Mouse (Mus musculus) spleen, adult 2 months (tissue): ENCODE measurements around the gene Jph2. TPM values are rescaled to one million over a fixed set of nuclear protein-coding genes. Genes with fewer than 3 reads are reported as not detected.

ENCODE experiments used
- DNase-seq, 2 experiments: peaks; one replicate each; pipeline versions ENCODE4 v3.0.0 to v3.0.0-alpha.2; 2012 to 2021; ENCODE audit warnings: low spot score in 2 of 2, low read depth in 1 of 2
- H3K27ac ChIP-seq: fragments of 200-500 bp; 2 replicates; pipeline ENCODE4 v1.5.1; 2012; ENCODE audit warnings: low read length, inconsistent platforms; ENCODE audit not compliant: insufficient read depth
- H3K27me3 ChIP-seq: fragments of 200-500 bp; 2 replicates; pipeline ENCODE4 v1.6.1; 2012; ENCODE audit warnings: mild to moderate bottlenecking, moderate library complexity, low read length, inconsistent platforms; ENCODE audit not compliant: control insufficient read depth, insufficient read depth
- H3K36me3 ChIP-seq: fragments of 200-500 bp; 2 replicates; pipeline ENCODE4 v1.6.1; 2012; ENCODE audit warnings: mild to moderate bottlenecking, low read length, inconsistent platforms; ENCODE audit not compliant: control insufficient read depth, insufficient read depth
- H3K4me1 ChIP-seq: fragments of 200-500 bp; 2 replicates; pipeline ENCODE4 v1.6.1; 2011; ENCODE audit warnings: inconsistent platforms; ENCODE audit not compliant: control insufficient read depth, insufficient read depth, insufficient read length
- H3K4me3 ChIP-seq: fragments of 200-500 bp; 2 replicates; pipeline ENCODE4 v1.5.1; 2011; ENCODE audit warnings: mild to moderate bottlenecking, inconsistent platforms; ENCODE audit not compliant: insufficient read depth, insufficient read length; ENCODE audit errors: extremely low read depth
- CTCF ChIP-seq: fragments of 200-500 bp; IDR thresholded peaks from 2 replicates; pipeline ENCODE4 v1.5.1; 2011; ENCODE audit warnings: mild to moderate bottlenecking, inconsistent platforms; ENCODE audit not compliant: insufficient read depth, insufficient read length, insufficient replicate concordance; ENCODE audit errors: extremely low read depth
- POLR2A ChIP-seq: fragments of 200-500 bp; IDR thresholded peaks from 2 replicates; pipeline ENCODE4 v1.6.1; 2011; ENCODE audit warnings: low read depth, low read length, inconsistent platforms
- WGBS: fragments of 180-500 bp; shearing (Covaris S2); methylation state at CpG from one replicate; pipeline ENCODE4 v1.1.7; 2018; 5-methylcytosine and 5-hydroxymethylcytosine counted together
- polyA plus RNA-seq: library from polyadenylated mRNA; depleted of rRNA; stranded (reverse); fragments of >200 nt; gene quantifications from 2 replicates; pipeline ENCODE4 v1.2.3, GENCODE M21; 2012

Jph2 gene
- polyA plus RNA-seq, 1 experiment, result 2.9 TPM

- no peak for TF ChIP-seq POLR2A
- TF ChIP-seq CTCF, result no peak
- no peaks in the 10 kb centered on the region for H3K36me3 ChIP-seq
- no peak overlapping the region for H3K4me3 ChIP-seq
- 83% methylated on average over 6 of the region's 6 CpGs for WGBS
- H3K27me3 ChIP-seq, result no peaks in the 10 kb centered on the region
- H3K27ac ChIP-seq, result no peak overlapping the region
- H3K4me1 ChIP-seq, result no peaks in the 10 kb centered on the region
- no peak for DNase-seq
Measured at GRCm38 (mm10) chr2:163385126-163385525, 12.7 kb downstream of the Jph2 start.

- 84% methylated on average over 8 of the region's 8 CpGs for WGBS
- no peak for TF ChIP-seq CTCF
- no peak for TF ChIP-seq POLR2A
- Histone ChIP-seq H3K36me3 (no peaks in the 10 kb centered on the region), H3K4me1 (no peaks in the 10 kb centered on the region), H3K27ac (no peak overlapping the region), H3K4me3 (no peak overlapping the region), H3K27me3 (no peaks in the 10 kb centered on the region)
- no peak for DNase-seq
Measured at GRCm38 (mm10) chr2:163381246-163381645, 16.5 kb downstream of the Jph2 start.

GRCm38 (mm10) chr2:163379366-163379765 is 18.4 kb downstream of the Jph2 start:
- Histone ChIP-seq H3K36me3 (no peaks in the 10 kb centered on the region), H3K27me3 (no peaks in the 10 kb centered on the region), H3K4me3 (no peak overlapping the region), H3K4me1 (no peaks in the 10 kb centered on the region), H3K27ac (no peak overlapping the region)
- 77% methylated on average over 5 of the region's 5 CpGs for WGBS
- TF ChIP-seq CTCF (no peak), POLR2A (no peak)
- DNase-seq, result no peak

GRCm38 (mm10) chr2:163376082-163376481 is 21.7 kb downstream of the Jph2 start:
- no peaks in the 10 kb centered on the region for H3K4me1 ChIP-seq
- H3K4me3 ChIP-seq, result no peak overlapping the region
- no peak for DNase-seq
- no peaks in the 10 kb centered on the region for H3K27me3 ChIP-seq
- 50% methylated on average over 33 of the region's 33 CpGs for whole genome bisulfite sequencing
- H3K27ac ChIP-seq, result no peak overlapping the region
- TF ChIP-seq CTCF (no peak), POLR2A (no peak)
- H3K36me3 ChIP-seq, result no peaks in the 10 kb centered on the region

GRCm38 (mm10) chr2:163375468-163375867 is 22.3 kb downstream of the Jph2 start:
- Histone ChIP-seq H3K4me3 (no peak overlapping the region), H3K36me3 (no peaks in the 10 kb centered on the region), H3K27ac (no peak overlapping the region), H3K27me3 (no peaks in the 10 kb centered on the region), H3K4me1 (no peaks in the 10 kb centered on the region)
- TF ChIP-seq CTCF (no peak), POLR2A (no peak)
- 48% methylated on average over 35 of the region's 35 CpGs for WGBS
- DNase-seq, result no peak

GRCm38 (mm10) chr2:163372627-163373026 is 25.2 kb downstream of the Jph2 start:
- no peak overlapping the region for H3K4me3 ChIP-seq
- no peaks in the 10 kb centered on the region for H3K27me3 ChIP-seq
- no peak for DNase-seq
- 83% methylated on average over 1 of the region's 1 CpGs for WGBS
- H3K36me3 ChIP-seq, result no peaks in the 10 kb centered on the region
- no peak overlapping the region for H3K27ac ChIP-seq
- H3K4me1 ChIP-seq, result no peaks in the 10 kb centered on the region
- no peak for TF ChIP-seq POLR2A
- no peak for TF ChIP-seq CTCF

GRCm38 (mm10) chr2:163370175-163370574 is 27.6 kb downstream of the Jph2 start:
- DNase-seq, result no peak

More at GRCm38 (mm10) chr2:163370175-163370574, 27.6 kb downstream of the Jph2 start:
- H3K27me3 ChIP-seq, result no peaks in the 10 kb centered on the region
- no peak for TF ChIP-seq CTCF
- no peak for TF ChIP-seq POLR2A
- H3K36me3 ChIP-seq, result no peaks in the 10 kb centered on the region
- WGBS, result 50% methylated on average over 4 of the region's 4 CpGs
- H3K27ac ChIP-seq, result no peak overlapping the region
- no peak overlapping the region for H3K4me3 ChIP-seq
- H3K4me1 ChIP-seq, result no peaks in the 10 kb centered on the region
